Mouse (Mus musculus): Measurements from ENCODE around the gene Lce6a. TPM values are rescaled to one million over a fixed set of nuclear protein-coding genes. Genes with fewer than 3 reads are reported as not detected.

Lce6a gene
- not detected in 2 replicates for polyA plus RNA-seq (2015; fragmentation: Nextera tagmentation; extraction: Ambion mirVana)

DNA sequence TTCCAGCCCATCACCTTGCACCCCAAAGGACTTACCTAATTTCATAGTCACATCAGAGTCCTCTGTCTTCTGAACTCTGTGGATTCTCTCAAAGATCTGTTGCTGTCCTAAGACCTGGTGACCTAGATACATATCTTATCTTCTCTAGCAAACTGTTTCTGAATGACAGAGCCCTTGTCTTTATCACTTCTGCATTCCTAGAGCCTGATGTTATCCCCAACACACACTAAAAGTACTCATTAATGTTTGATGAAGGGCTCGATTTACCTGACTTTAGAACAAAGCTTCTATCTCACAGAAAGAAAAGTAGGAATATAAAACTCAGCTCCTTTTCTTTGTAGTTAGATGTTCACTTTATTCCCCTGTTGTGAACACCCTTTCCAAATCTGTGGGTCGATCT, at the start of gene Lce6a:
Gene Lce6a (minus strand): TSS at position 101 of the 400 bp plus-strand sequence.
- Histone ChIP-seq H3K4me2 (no peak within 1 kb of the TSS), H3K9me3 (replicated peaks) (no peaks in the 10 kb centered on the region), H3K9ac (no peak within 1 kb of the TSS), H3K4me3 (no peak within 1 kb of the TSS), H3K36me3 (no peaks in the 10 kb centered on the region), H3K27me3 (no peaks in the 10 kb centered on the region), H3K4me1 (replicated peaks) (no peaks in the 10 kb centered on the region), H3K27ac (no peak within 1 kb of the TSS)
- no peak for ATAC-seq (replicated peaks; ENCODE audit: insufficient number of reproducible peaks, insufficient read depth, low FRiP score, low read depth)
- WGBS: 61% methylated on average over 2 of the region's 2 CpGs

DNA sequence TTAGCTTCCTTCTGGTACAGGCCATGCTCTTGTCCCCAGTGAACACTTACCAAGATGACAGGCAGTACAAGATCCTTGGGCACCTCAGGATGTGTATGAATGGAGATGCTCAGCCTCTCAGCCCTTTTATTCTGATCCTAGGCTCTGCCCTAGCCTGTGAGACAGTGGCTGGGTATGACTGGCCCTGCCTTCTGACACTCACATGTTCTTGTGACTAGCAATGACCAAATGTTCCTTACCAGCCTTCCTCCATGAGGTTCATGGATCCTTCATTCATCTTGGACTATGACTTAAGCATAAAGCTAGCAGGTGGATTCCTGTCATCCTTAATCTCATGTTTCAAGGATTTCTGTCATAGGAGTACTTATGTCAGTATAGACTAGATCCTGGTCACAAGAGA, 48.8 kb upstream of the Lce6a start, which contains the start of gene Lce1a2:
Gene Lce1a2 (minus strand): TSS at position 101 of the 400 bp plus-strand sequence.
- no peak within 1 kb of the TSS for H3K4me2 ChIP-seq
- ATAC-seq (replicated peaks; ENCODE audit: insufficient number of reproducible peaks, insufficient read depth, low FRiP score, low read depth): no peak
- no peaks in the 10 kb centered on the region for H3K4me1 ChIP-seq (replicated peaks)
- H3K27ac ChIP-seq: no peak within 1 kb of the TSS
- H3K36me3 ChIP-seq: no peaks in the 10 kb centered on the region
- no peak within 1 kb of the TSS for H3K4me3 ChIP-seq
- no peak within 1 kb of the TSS for H3K9ac ChIP-seq
- H3K9me3 ChIP-seq (replicated peaks): no peaks in the 10 kb centered on the region
- H3K27me3 ChIP-seq: no peaks in the 10 kb centered on the region

DNA sequence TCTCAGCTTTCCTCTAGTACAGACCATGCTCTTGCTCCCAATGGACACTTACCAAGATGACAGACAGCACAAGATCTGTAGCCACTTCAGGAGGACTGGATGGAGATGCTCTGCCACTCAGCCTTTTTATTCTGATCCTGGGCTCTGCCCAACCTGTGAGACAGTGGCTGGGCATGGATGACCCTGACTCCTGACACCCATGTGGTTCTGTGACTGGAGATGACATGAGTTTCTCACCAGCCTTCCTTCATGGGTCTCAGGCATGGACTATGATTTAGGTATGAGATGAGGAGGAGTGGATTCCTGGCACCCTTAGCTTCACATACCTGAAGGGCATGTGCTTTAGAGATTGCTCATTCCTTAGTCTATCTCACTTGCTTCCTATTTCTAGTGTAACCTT, 35.4 kb upstream of the Lce6a start, which contains the start of gene Lce1b:
Gene Lce1b (minus strand): TSS at position 101 of the 400 bp plus-strand sequence.
- Histone ChIP-seq H3K4me2 (no peak within 1 kb of the TSS), H3K27ac (no peak within 1 kb of the TSS), H3K27me3 (no peaks in the 10 kb centered on the region), H3K36me3 (no peaks in the 10 kb centered on the region), H3K4me3 (no peak within 1 kb of the TSS), H3K4me1 (replicated peaks) (no peaks in the 10 kb centered on the region), H3K9ac (no peak within 1 kb of the TSS), H3K9me3 (replicated peaks) (no peaks in the 10 kb centered on the region)
- ATAC-seq (replicated peaks; ENCODE audit: insufficient number of reproducible peaks, insufficient read depth, low FRiP score, low read depth): no peak

DNA sequence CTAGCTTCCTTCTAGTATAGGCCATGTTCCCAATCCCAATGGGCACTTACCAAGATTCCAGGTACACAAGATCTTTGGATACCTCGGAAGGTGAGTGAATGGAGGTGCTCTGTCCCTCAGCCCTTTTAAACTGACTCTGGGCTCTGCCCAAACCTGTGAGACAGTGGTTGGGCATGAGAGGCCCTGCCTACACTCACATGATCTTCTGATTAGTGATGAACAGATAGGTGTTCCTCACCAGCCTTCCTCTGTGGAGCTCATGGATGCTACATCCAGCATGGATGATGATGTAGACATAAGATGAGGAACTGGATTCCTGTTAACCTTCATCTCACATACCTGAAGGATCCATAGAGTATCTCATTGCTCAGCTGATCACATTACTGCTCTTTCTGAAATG, 26.7 kb upstream of the Lce6a start, which contains the start of gene Lce1a1:
Gene Lce1a1 (minus strand): TSS at position 101 of the 400 bp plus-strand sequence.
- 87% methylated on average over 1 of the region's 1 CpGs for WGBS
- no peak within 1 kb of the TSS for H3K27ac ChIP-seq
- ATAC-seq (replicated peaks; ENCODE audit: insufficient number of reproducible peaks, insufficient read depth, low FRiP score, low read depth): no peak
- H3K9ac ChIP-seq: no peak within 1 kb of the TSS
- H3K4me1 ChIP-seq (replicated peaks): no peaks in the 10 kb centered on the region
- H3K36me3 ChIP-seq: no peaks in the 10 kb centered on the region
- H3K4me3 ChIP-seq: no peak within 1 kb of the TSS
- no peak within 1 kb of the TSS for H3K4me2 ChIP-seq
- H3K9me3 ChIP-seq (replicated peaks): no peaks in the 10 kb centered on the region
- H3K27me3 ChIP-seq: no peaks in the 10 kb centered on the region

DNA sequence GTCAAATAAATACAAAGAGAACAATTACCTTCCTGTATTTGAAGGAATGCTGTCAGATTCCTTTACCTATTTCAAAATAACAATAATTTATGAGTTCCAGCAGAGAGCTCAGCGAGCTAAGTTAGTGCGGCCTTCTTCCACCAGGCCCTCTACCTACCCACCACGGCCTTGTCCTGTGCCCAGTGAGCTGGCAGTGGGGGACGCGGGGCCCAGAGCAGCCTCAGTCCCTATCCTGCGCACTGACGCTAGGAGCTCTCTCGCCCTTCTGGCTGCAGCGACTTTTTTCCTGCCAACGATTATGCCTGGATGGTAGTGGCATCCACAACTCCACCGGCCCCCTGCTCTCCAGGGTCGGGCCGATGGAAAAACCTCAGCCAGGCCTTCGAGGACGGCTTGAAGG, 18.4 kb upstream of the Lce6a start:
- no peak overlapping the region for H3K4me2 ChIP-seq
- no peak overlapping the region for H3K9ac ChIP-seq
- 90% methylated on average over 15 of the region's 15 CpGs for WGBS
- no peaks in the 10 kb centered on the region for H3K36me3 ChIP-seq
- no peak for ATAC-seq (replicated peaks; ENCODE audit: insufficient number of reproducible peaks, insufficient read depth, low FRiP score, low read depth)
- no peaks in the 10 kb centered on the region for H3K9me3 ChIP-seq (replicated peaks)
- H3K27ac ChIP-seq: no peak overlapping the region
- no peaks in the 10 kb centered on the region for H3K4me1 ChIP-seq (replicated peaks)
- H3K27me3 ChIP-seq: no peaks in the 10 kb centered on the region
- no peak overlapping the region for H3K4me3 ChIP-seq

DNA sequence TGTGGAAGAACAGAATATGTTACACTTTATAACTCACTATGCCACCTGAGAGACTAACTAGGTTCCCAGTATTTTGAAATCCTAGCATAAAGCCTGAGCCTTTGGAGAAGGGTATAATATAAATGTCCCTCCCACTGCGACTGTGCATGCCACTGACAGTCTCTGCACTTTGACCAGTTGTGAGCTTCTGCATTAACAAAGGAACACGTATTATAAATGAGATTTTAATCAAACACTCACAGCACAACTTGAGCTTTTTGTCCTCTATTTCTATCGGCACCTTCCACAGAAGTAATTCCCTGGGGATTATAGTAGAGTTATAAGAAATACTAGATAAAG, 17.2 kb upstream of the Lce6a start:
- Histone ChIP-seq H3K9ac (no peak overlapping the region), H3K4me2 (no peak overlapping the region), H3K27me3 (no peaks in the 10 kb centered on the region), H3K36me3 (no peaks in the 10 kb centered on the region), H3K4me3 (no peak overlapping the region), H3K27ac (no peak overlapping the region), H3K4me1 (replicated peaks) (no peaks in the 10 kb centered on the region), H3K9me3 (replicated peaks) (no peaks in the 10 kb centered on the region)
- ATAC-seq (replicated peaks; ENCODE audit: insufficient number of reproducible peaks, insufficient read depth, low FRiP score, low read depth): no peak
- WGBS: 79% methylated on average over 3 of the region's 3 CpGs

DNA sequence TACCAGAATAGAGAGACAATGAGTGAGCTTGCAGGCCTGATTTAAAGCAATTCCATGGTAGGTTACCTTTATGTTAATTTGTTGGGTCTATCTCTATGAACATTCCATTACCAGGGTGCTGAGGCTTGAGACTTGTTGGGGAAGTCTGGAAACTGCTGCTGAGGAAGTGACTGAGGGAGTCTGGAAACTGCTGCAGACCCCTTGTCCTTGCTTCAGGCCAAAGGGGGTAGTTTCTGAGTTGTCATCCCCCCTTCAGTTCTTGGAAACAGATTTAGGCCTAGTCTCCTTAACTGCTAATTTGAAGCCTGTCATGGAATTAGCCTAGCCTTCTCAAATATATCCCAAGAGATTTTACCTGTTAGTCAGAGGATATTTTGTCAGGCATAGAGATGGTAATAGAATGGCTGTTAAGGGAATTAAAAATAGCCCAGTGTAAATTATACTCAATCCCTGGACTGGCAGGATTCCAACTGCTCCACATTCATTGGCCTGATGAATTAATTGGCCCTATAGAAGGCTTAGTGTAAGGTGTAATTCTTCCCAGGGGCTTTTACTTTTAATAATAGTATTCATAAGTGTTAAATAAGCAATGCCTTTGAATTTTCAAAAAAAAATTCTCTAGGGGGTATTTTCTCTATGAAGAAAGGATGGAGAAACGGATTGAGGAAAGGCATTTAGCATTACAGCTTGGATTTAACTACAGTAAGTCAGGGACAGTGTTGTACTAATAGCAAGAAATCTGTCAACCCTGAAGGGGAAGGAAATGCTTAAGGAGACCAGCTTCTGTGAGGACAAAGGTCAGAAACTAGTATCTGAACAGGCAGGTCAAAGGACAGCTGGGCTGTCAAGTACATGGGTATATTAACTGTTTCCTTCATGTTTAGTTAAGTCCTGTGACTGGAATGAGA, 16.5 kb upstream of the Lce6a start:
- whole genome bisulfite sequencing: 57% methylated on average over 1 of the region's 1 CpGs

DNA sequence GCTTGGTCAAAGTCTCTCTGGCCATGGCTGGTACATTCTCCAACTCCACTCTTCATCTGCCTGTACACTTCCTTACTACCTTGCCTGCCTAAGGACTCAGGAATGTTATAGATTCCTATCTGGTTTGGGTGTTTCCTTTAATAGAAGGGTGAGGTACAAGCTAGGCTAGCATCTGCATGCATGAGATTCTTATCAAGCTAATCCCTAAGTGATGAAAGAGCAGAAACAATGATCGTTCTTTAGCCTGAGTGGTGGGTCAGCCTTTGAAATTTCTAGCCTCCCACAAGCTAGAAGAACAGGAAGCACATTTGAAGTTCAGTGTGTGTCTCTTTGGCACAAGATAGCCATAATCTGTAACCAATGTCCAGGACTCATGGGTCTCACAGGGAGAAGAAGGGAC, 11.7 kb downstream of the Lce6a start:
- Histone ChIP-seq H3K4me1 (replicated peaks) (no peaks in the 10 kb centered on the region), H3K4me3 (no peak overlapping the region), H3K36me3 (no peaks in the 10 kb centered on the region), H3K9me3 (replicated peaks) (no peaks in the 10 kb centered on the region), H3K27ac (no peak overlapping the region), H3K4me2 (no peak overlapping the region), H3K9ac (no peak overlapping the region), H3K27me3 (no peaks in the 10 kb centered on the region)
- WGBS: 23% methylated on average over 1 of the region's 1 CpGs
- ATAC-seq (replicated peaks; ENCODE audit: insufficient number of reproducible peaks, insufficient read depth, low FRiP score, low read depth): no peak

More for the DNA sequence above, 16.5 kb upstream of the Lce6a start:
- ATAC-seq (replicated peaks; ENCODE audit: insufficient number of reproducible peaks, insufficient read depth, low FRiP score, low read depth): no peak
- Histone ChIP-seq H3K36me3 (no peaks in the 10 kb centered on the region), H3K4me2 (no peak overlapping the region), H3K27ac (no peak overlapping the region), H3K4me1 (replicated peaks) (no peaks in the 10 kb centered on the region), H3K9ac (no peak overlapping the region), H3K4me3 (no peak overlapping the region), H3K27me3 (no peaks in the 10 kb centered on the region), H3K9me3 (replicated peaks) (no peaks in the 10 kb centered on the region)

DNA sequence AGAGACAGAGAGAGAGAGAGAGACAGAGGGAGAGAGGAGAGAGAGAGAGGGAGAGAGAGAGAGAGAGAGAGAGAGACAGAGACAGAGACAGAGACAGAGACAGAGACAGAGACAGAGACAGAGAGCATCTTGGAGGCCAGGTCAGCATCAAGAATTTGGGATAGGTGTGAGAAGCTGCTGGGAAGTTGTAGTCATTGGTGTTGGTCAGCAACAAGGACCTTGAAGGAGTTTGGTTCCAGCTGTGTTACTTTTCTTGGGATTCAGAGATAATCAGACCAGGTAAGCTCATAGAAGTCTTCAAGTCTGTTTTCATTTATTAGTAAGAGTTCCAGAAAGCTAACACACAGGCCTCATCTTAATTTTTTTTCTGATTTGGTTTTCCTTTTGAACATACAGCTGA, 14.1 kb downstream of the Lce6a start, which contains the start of gene 2210017I01Rik:
Gene 2210017I01Rik (minus strand): TSS at position 101 of the 400 bp plus-strand sequence.
- Histone ChIP-seq H3K4me1 (replicated peaks) (no peaks in the 10 kb centered on the region), H3K9me3 (replicated peaks) (no peaks in the 10 kb centered on the region; the same call in 1 of the 2 replicates), H3K36me3 (no peaks in the 10 kb centered on the region), H3K4me2 (no peak within 1 kb of the TSS), H3K9ac (no peak within 1 kb of the TSS), H3K4me3 (no peak within 1 kb of the TSS), H3K27ac (no peak within 1 kb of the TSS), H3K27me3 (no peaks in the 10 kb centered on the region)
- ATAC-seq (replicated peaks; ENCODE audit: insufficient number of reproducible peaks, insufficient read depth, low FRiP score, low read depth): no peak

DNA sequence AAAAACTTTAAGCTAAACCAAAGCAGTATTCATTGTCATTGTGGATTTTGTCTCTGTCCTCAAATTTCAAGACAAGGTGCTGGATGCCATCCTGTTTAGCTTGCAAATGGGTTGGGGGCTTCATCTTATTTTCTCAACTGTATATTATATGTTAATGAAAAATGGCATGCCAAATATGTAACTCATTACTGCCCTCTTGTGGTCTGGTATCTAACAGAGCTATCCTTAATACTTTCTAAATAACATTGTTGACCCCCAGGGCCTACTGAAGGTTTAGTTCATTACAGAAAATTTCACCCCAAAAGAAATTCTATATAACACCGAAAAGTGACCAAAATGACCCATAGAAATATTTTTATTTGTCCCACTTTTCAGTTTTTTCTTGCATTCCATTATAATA, 19.3 kb downstream of the Lce6a start:
- Histone ChIP-seq H3K9me3 (replicated peaks) (no peaks in the 10 kb centered on the region; the same call in 1 of the 2 replicates), H3K27me3 (no peaks in the 10 kb centered on the region), H3K27ac (no peak overlapping the region), H3K4me2 (no peak overlapping the region), H3K36me3 (no peaks in the 10 kb centered on the region), H3K4me3 (no peak overlapping the region), H3K4me1 (replicated peaks) (no peaks in the 10 kb centered on the region), H3K9ac (no peak overlapping the region)
- ATAC-seq (replicated peaks; ENCODE audit: insufficient number of reproducible peaks, insufficient read depth, low FRiP score, low read depth): no peak
- WGBS: 33% methylated on average over 1 of the region's 1 CpGs

DNA sequence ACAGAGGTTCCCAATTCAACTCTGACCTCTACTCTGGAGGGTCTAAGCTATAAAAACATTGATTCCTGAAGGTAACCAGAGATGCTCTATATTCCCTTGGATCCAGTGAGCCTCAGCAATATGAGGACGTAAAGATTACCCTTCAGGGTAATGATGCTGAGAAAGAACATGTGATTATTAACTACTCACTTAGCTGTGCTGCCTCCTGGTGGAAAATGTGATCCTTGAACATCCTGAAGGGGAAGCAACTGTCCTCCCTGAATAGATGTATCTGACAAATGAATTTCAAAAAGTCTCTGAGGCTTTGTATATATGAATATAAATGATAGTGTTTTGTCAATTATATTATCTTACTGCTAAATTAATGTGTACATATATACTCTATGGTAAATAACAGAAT, 21.0 kb downstream of the Lce6a start:
- Histone ChIP-seq H3K4me1 (replicated peaks) (no peaks in the 10 kb centered on the region), H3K4me2 (no peak overlapping the region), H3K4me3 (no peak overlapping the region), H3K9ac (no peak overlapping the region), H3K9me3 (replicated peaks) (no peaks in the 10 kb centered on the region; the same call in 1 of the 2 replicates), H3K27me3 (no peaks in the 10 kb centered on the region), H3K36me3 (no peaks in the 10 kb centered on the region), H3K27ac (no peak overlapping the region)
- 51% methylated on average over 1 of the region's 1 CpGs for WGBS
- no peak for ATAC-seq (replicated peaks; ENCODE audit: insufficient number of reproducible peaks, insufficient read depth, low FRiP score, low read depth)

DNA sequence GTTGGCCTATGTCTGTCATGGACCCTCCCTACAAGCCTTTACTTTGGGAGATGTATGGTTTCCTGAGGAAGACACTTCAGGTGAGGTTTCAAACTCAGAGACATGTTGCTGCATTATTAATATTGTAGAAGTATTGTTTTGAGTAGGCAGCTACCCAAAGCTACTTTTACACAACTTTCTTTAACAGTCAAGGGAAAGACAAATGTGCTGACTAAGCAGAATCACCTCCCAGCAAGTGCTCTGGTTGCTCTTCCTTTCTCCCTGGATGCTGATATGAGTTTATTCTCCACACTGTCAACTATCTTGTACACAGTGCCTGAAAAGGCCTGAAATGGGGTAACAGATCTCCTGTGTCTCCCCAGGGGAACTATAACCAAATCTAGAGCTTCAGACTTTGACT, 21.5 kb downstream of the Lce6a start:
- ATAC-seq (replicated peaks; ENCODE audit: insufficient number of reproducible peaks, insufficient read depth, low FRiP score, low read depth): no peak
- no peaks in the 10 kb centered on the region; the same call in 1 of the 2 replicates for H3K9me3 ChIP-seq (replicated peaks)
- H3K27me3 ChIP-seq: no peaks in the 10 kb centered on the region
- no peak overlapping the region for H3K4me2 ChIP-seq
- no peak overlapping the region for H3K27ac ChIP-seq
- no peak overlapping the region for H3K9ac ChIP-seq
- H3K36me3 ChIP-seq: no peaks in the 10 kb centered on the region
- H3K4me3 ChIP-seq: no peak overlapping the region
- H3K4me1 ChIP-seq (replicated peaks): no peaks in the 10 kb centered on the region

All from heart, embryonic 15.5 days (tissue).